Mouse (Mus musculus) stomach, embryonic 14.5 days (tissue): ENCODE measurements around the gene Zfhx3. TPM values are rescaled to one million over a fixed set of nuclear protein-coding genes. Genes with fewer than 3 reads are reported as not detected.
A peak's percentile ranks its signal among the peaks of the same experiment; 100 is the strongest.

Experiments
- ATAC-seq: fragments of 200-750 bp; cut with Nextera tagmentation; 2 replicates; pipeline ENCODE4 v1.8.0; 2017; ENCODE audit warnings: low read depth, moderate TSS enrichment; ENCODE audit not compliant: insufficient number of reproducible peaks, insufficient read depth, low FRiP score
- H3K27ac ChIP-seq: fragments of 300-500 bp; sonication (generic); 2 replicates; pipeline ENCODE4 v1.5.1; 2014; ENCODE audit warnings: mild to moderate bottlenecking, low read length, moderate library complexity, mixed read lengths
- H3K27me3 ChIP-seq: fragments of 300-500 bp; sonication (generic); 2 replicates; pipeline ENCODE4 v1.6.1; 2014; ENCODE audit warnings: low read length, control low read depth, mixed read lengths; ENCODE audit not compliant: control insufficient read depth, insufficient read depth
- H3K36me3 ChIP-seq: fragments of 300-500 bp; sonication (generic); 2 replicates; pipeline ENCODE4 v1.6.1; 2014; ENCODE audit warnings: mild to moderate bottlenecking, control low read depth, low read length, moderate library complexity, mixed read lengths; ENCODE audit not compliant: control insufficient read depth, insufficient read depth
- H3K4me1 ChIP-seq: fragments of 300-500 bp; sonication (generic); 2 replicates; pipeline ENCODE4 v1.6.1; 2014; ENCODE audit warnings: low read length, control low read depth, mixed read lengths; ENCODE audit not compliant: control insufficient read depth, insufficient read depth
- H3K4me2 ChIP-seq: fragments of 300-500 bp; sonication (generic); replicated peaks from 2 replicates; pipeline ENCODE4 v1.6.1; 2014; ENCODE audit warnings: low read depth, low read length, control low read depth
- H3K4me3 ChIP-seq: fragments of 300-500 bp; sonication (generic); 2 replicates; pipeline ENCODE4 v1.5.1; 2014; ENCODE audit warnings: low read depth, low read length, control low read depth
- H3K9ac ChIP-seq: fragments of 300-500 bp; sonication (generic); replicated peaks from 2 replicates; pipeline ENCODE4 v1.6.1; 2014; ENCODE audit warnings: low read depth, mild to moderate bottlenecking, control low read depth, low read length, moderate library complexity, mixed read lengths
- H3K9me3 ChIP-seq: fragments of 300-500 bp; sonication (generic); 2 replicates; pipeline ENCODE4 v1.6.1; 2016; ENCODE audit warnings: low read depth, low read length, control low read depth; ENCODE audit not compliant: control insufficient read depth
- WGBS: fragments of 180-500 bp; shearing (Covaris S2); extraction: QIAGEN DNeasy Blood & Tissue Kit; methylation state at CpG from one replicate; pipeline ENCODE4 v1.1.7; 2014; 5-methylcytosine and 5-hydroxymethylcytosine counted together
- polyA plus RNA-seq: library from polyadenylated mRNA; unstranded; fragments of >200 nt; fragmentation: Nextera tagmentation; extraction: Ambion mirVana; gene quantifications from 2 replicates; pipeline ENCODE4 v1.2.1, GENCODE M21; 2014

The Zfhx3 gene
- polyA plus RNA-seq, 1 experiment from 2014 or later = 25.4 TPM

- Histone ChIP-seq H3K9ac (no peak overlapping the region), H3K4me1 (no peaks in the 10 kb centered on the region), H3K4me3 (no peak overlapping the region), H3K27me3 (no peaks in the 10 kb centered on the region), H3K36me3 (no peaks in the 10 kb centered on the region), H3K9me3 (no peaks in the 10 kb centered on the region), H3K27ac (no peak overlapping the region), H3K4me2 (no peak overlapping the region)
- 23% methylated on average over 6 of the region's 6 CpGs for WGBS
- no peak for ATAC-seq
Measured at GRCm38 (mm10) chr8:108369081-108369480, 426.6 kb downstream of the Zfhx3 start.

DNA sequence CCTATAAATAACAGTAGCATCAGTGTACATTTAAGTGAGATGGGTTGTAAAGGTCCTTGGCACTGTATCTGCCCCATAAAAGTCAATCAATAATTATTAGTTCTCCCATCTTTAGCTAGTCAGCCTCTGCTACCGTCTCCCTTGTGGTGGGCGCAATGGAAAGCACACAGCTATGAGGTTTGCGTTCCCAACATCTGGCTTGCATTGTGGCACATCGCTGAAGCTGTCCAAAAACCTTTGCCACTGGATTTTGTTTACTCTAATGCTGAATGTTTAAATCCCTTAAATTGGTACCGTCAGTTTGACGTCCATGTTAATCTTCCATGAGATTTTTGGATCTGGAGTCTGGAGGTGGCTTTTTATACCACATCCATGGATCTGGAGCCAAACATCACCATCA lies 428.3 kb downstream of the Zfhx3 start:
- ATAC-seq = no peak
- Histone ChIP-seq H3K9me3 (no peaks in the 10 kb centered on the region), H3K27ac (no peak overlapping the region), H3K4me2 (no peak overlapping the region), H3K36me3 (no peaks in the 10 kb centered on the region), H3K27me3 (no peaks in the 10 kb centered on the region), H3K4me1 (no peaks in the 10 kb centered on the region), H3K4me3 (no peak overlapping the region), H3K9ac (no peak overlapping the region)
- WGBS = 79% methylated on average over 6 of the region's 6 CpGs

DNA sequence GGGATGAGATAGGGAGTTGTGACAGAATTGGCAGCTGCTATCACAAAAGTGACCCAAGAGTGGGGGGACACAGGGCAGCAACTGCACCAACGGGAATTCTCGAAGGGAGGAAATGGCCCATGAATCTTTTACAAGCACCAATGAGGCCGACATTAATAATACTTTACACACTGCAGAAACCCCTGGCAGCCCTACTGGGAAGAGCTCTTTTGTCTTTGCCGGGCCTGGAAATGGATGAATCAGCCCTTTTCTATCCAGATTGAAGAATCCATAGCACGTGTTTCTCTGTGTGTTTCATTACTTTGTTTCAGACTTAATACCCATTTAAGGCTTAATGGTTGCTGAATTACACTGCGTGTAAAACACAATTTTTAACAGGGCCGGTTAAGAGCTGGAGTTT lies 430.6 kb downstream of the Zfhx3 start:
- ATAC-seq = no peak
- Histone ChIP-seq H3K4me1 (no peaks in the 10 kb centered on the region), H3K36me3 (no peaks in the 10 kb centered on the region), H3K4me2 (no peak overlapping the region), H3K27ac (no peak overlapping the region), H3K4me3 (no peak overlapping the region), H3K27me3 (no peaks in the 10 kb centered on the region), H3K9ac (no peak overlapping the region), H3K9me3 (no peaks in the 10 kb centered on the region)
- WGBS = 41% methylated on average over 7 of the region's 7 CpGs

GRCm38 (mm10) chr8:108378036-108378435 lies 435.6 kb downstream of the Zfhx3 start:
- no peak overlapping the region for H3K27ac ChIP-seq
- no peak for ATAC-seq
- H3K27me3 ChIP-seq = no peaks in the 10 kb centered on the region
- H3K4me2 ChIP-seq = no peak overlapping the region
- H3K4me3 ChIP-seq = no peak overlapping the region
- H3K4me1 ChIP-seq = no peaks in the 10 kb centered on the region
- 91% methylated on average over 2 of the region's 2 CpGs for WGBS
- H3K36me3 ChIP-seq = no peaks in the 10 kb centered on the region
- H3K9me3 ChIP-seq = no peaks in the 10 kb centered on the region
- no peak overlapping the region for H3K9ac ChIP-seq

DNA sequence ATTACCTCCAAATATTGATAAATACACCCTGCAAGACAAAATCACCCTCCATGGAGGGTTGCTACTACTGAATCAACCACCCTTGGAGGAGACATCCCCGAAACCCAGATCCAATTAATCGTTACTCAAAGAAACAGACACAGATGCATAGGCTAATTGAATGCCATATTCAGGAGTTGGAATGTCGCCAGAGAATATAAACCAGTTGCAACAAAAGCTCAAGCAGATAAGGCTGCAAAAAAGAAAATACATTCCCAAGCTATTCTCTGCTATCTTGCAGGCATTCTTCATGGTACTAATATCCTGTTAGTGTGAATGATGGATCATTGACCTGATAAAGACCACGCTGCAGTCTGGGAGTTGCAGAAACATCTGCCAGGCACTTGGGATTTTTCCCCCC lies 440.7 kb downstream of the Zfhx3 start:
- Histone ChIP-seq H3K4me2 (no peak overlapping the region), H3K9me3 (no peaks in the 10 kb centered on the region), H3K27me3 (no peaks in the 10 kb centered on the region), H3K27ac (no peak overlapping the region), H3K4me3 (no peak overlapping the region), H3K4me1 (0 out of 2 replicates have a peak, but pooled peaks cover 6% of the 10 kb centered on the region), H3K36me3 (no peaks in the 10 kb centered on the region), H3K9ac (no peak overlapping the region)
- 37% methylated on average over 4 of the region's 4 CpGs for WGBS
- no peak for ATAC-seq

DNA sequence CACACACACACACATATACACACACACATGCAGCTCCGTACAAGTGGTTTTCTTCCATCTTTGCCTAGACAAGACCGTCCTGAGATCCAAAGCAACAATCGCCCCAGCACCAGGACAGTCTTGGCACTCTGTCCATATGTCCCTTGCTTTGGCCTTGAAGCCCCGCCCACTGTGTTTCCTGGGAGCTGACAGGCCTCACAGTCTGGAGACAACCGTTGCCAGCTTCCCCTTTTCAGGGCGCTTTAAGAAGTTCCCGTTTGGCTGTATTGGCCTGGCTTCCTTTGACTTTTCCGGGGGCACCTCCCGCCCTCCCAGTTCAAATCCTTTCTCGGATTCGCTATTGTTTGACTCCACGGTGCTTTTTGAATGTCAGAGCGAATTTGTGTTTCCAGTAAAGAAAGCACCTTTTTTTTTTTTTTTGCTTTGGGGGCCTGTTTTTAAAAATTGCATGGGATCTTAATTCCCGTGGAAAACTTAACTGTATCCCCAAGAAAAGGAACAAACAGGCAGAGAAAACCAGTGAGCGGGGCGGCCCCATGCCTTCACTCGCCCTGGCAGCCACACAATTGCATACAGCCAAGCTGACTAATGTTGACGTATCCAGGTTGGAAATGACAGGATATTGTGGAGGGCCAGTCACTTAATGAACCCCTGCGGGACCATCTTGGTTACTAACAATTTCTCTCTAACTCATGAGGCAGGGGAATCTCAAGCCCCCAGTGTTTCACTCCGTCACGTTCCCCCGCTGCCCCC lies 444.9 kb downstream of the Zfhx3 start:
- no peak overlapping the region; the same call in 1 of the 2 replicates for H3K9ac ChIP-seq
- no peak for ATAC-seq
- H3K4me2 ChIP-seq = peak overlapping the region; percentile 14; the same call in 1 of the 2 replicates
- WGBS = 42% methylated on average over 22 of the region's 22 CpGs
- 0 out of 2 replicates have a peak, but pooled peaks cover 6% of the 10 kb centered on the region for H3K4me1 ChIP-seq
- no peak overlapping the region for H3K4me3 ChIP-seq
- no peaks in the 10 kb centered on the region for H3K27me3 ChIP-seq
- no peak overlapping the region for H3K27ac ChIP-seq
- H3K36me3 ChIP-seq = no peaks in the 10 kb centered on the region
- H3K9me3 ChIP-seq = no peaks in the 10 kb centered on the region

- H3K4me1 ChIP-seq = 0 out of 2 replicates have a peak, but pooled peaks cover 6% of the 10 kb centered on the region
- H3K4me3 ChIP-seq = no peak overlapping the region
- peak overlapping the region; percentile 14; the same call in 1 of the 2 replicates for H3K4me2 ChIP-seq
- no peak overlapping the region for H3K9ac ChIP-seq
- H3K36me3 ChIP-seq = no peaks in the 10 kb centered on the region
- no peak for ATAC-seq
- no peaks in the 10 kb centered on the region for H3K27me3 ChIP-seq
- H3K27ac ChIP-seq = no peak overlapping the region
- H3K9me3 ChIP-seq = no peaks in the 10 kb centered on the region
- WGBS = 72% methylated on average over 8 of the region's 8 CpGs
Measured at GRCm38 (mm10) chr8:108387913-108388274, 445.4 kb downstream of the Zfhx3 start.

DNA sequence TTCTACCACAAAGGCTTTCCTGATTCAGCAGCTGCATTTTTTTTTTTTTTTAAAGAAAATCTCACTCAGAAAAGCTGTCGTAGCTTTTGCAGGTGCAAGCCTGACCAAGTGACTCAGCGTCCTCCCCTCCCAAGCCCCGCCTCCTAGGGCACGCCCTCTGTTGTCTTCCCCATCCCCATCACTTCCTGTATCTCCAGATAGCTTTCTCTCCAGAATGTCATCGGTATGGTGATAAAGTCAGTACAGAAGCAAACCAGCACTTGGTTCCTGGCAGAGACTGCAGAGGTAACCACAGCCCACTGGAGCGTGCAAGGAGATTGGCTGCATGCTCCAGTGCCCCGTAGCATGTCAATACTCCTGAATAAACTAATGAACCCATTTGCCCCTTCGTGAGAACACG lies 450.5 kb downstream of the Zfhx3 start:
- Histone ChIP-seq H3K27me3 (no peaks in the 10 kb centered on the region), H3K4me2 (no peak overlapping the region), H3K27ac (no peak overlapping the region), H3K9me3 (no peaks in the 10 kb centered on the region), H3K36me3 (no peaks in the 10 kb centered on the region), H3K4me3 (no peak overlapping the region), H3K4me1 (no peaks in the 10 kb centered on the region), H3K9ac (no peak overlapping the region)
- 73% methylated on average over 9 of the region's 9 CpGs for WGBS
- ATAC-seq = 0 out of 2 replicates have a peak, but pooled peaks have one; percentile 4

- Histone ChIP-seq H3K27ac (no peak overlapping the region), H3K4me1 (no peaks in the 10 kb centered on the region), H3K4me2 (no peak overlapping the region), H3K27me3 (no peaks in the 10 kb centered on the region), H3K9ac (no peak overlapping the region), H3K4me3 (no peak overlapping the region), H3K9me3 (no peaks in the 10 kb centered on the region), H3K36me3 (no peaks in the 10 kb centered on the region)
- 81% methylated on average over 9 of the region's 9 CpGs for WGBS
- no peak for ATAC-seq
Measured at GRCm38 (mm10) chr8:108402149-108402548, 459.7 kb downstream of the Zfhx3 start.
